Mouse (Mus musculus) liver, embryonic 13.5 days (tissue): ENCODE results near the gene Fam3a. TPM values are rescaled to one million over a fixed set of nuclear protein-coding genes. Genes with fewer than 3 reads are reported as not detected.
"Not testable (repeated sequence)": the region's sequence is repeated elsewhere in the genome, so short reads cannot be mapped to it uniquely, and the experiment has no call there.

Experiments
- ATAC-seq: fragments of 200-750 bp; cut with Nextera tagmentation; 2 replicates; pipeline ENCODE4 v1.8.0; 2017; ENCODE audit warnings: low read depth, mild to moderate bottlenecking, moderate number of reproducible peaks, moderate library complexity
- DNase-seq: peaks from one replicate; pipeline ENCODE4 v3.0.0; 2022
- H3K27ac ChIP-seq: fragments of 300-500 bp; sonication (generic); 2 replicates; pipeline ENCODE4 v1.5.1; 2015; ENCODE audit warnings: moderate library complexity, mild to moderate bottlenecking, inconsistent platforms
- H3K27me3 ChIP-seq: fragments of 300-500 bp; sonication (generic); 2 replicates; pipeline ENCODE4 v1.6.1; 2015; ENCODE audit warnings: mild to moderate bottlenecking, inconsistent platforms
- H3K36me3 ChIP-seq: fragments of 300-500 bp; sonication (generic); 2 replicates; pipeline ENCODE4 v1.6.1; 2015; ENCODE audit warnings: mild to moderate bottlenecking, inconsistent platforms
- H3K4me1 ChIP-seq: fragments of 300-500 bp; sonication (generic); replicated peaks from 2 replicates; pipeline ENCODE4 v1.6.1; 2015; ENCODE audit warnings: inconsistent platforms
- H3K4me2 ChIP-seq: fragments of 300-500 bp; sonication (generic); 2 replicates; pipeline ENCODE4 v1.6.1; 2015; ENCODE audit warnings: inconsistent platforms, mild to moderate bottlenecking, moderate library complexity
- H3K4me3 ChIP-seq: fragments of 300-500 bp; sonication (generic); replicated peaks from 2 replicates; pipeline ENCODE4 v1.5.1; 2015; ENCODE audit warnings: mild to moderate bottlenecking, inconsistent platforms
- H3K9ac ChIP-seq: fragments of 300-500 bp; sonication (generic); 2 replicates; pipeline ENCODE4 v1.6.1; 2015; ENCODE audit warnings: mild to moderate bottlenecking, inconsistent platforms
- H3K9me3 ChIP-seq: fragments of 300-500 bp; sonication (generic); replicated peaks from 2 replicates; pipeline ENCODE4 v1.6.1; 2016; ENCODE audit warnings: inconsistent platforms
- WGBS: fragments of 180-500 bp; shearing (Covaris S2); methylation state at CpG from one replicate; pipeline ENCODE4 v1.1.7; 2015; ENCODE audit not compliant: insufficient replicate concordance; 5-methylcytosine and 5-hydroxymethylcytosine counted together
- polyA plus RNA-seq: library from polyadenylated mRNA; unstranded; fragments of >200 nt; fragmentation: Nextera tagmentation; extraction: Ambion mirVana; gene quantifications from 2 replicates; pipeline ENCODE4 v1.2.1, GENCODE M21; 2015

Gene Fam3a
- polyA plus RNA-seq, 1 experiment from 2014 or later = 8.6 TPM

DNA sequence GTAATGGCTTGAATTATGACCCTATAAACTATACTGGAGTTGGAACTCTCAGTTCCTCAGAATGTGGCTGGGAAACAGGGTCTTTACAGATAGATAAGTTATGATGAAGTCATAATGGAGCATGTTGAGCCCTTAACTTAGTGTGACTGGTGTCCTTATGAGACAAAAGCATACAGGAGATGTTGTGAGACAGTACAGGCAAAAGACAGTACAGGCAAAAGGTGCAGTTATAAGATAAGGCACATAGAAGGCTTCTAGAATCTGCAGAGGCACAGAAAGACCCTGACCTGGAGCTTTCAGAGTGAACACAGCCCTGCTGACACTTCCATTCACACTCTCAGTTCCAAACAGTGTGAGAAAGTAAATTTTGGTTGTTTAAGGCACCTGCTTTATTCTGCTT lies 4.9 kb downstream of the Fam3a start:
- DNase-seq (no peak), ATAC-seq (peak; percentile 25)
- Histone ChIP-seq H3K4me1 (peaks cover 44% of the 10 kb centered on the region), H3K4me3 (no peak overlapping the region), H3K27me3 (no peaks in the 10 kb centered on the region), H3K9ac (no peak overlapping the region), H3K4me2 (no peak overlapping the region), H3K27ac (peak overlapping the region; percentile 59), H3K9me3 (no peaks in the 10 kb centered on the region), H3K36me3 (0 out of 2 replicates have a peak, but pooled peaks cover 4% of the 10 kb centered on the region)

DNA sequence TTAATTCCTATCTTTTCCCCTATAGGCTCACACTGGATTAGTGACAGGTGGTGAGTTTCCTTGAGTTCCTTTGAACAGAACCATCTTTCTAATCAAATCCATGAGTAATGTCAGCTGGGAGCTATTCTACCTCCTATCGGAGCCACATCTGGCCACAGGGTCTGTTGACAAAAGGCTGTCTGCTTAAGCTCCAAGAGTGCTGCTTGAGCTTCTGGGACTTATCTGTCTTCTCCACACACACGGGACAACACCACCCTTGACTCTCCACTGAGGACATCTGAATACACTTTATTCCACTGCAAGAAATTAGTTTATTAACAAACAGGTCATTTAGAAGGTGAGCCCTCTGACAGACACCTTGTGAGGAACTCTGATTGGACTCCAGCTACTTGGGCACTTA lies 8.6 kb downstream of the Fam3a start:
- Histone ChIP-seq H3K9ac (no peak overlapping the region), H3K4me2 (peak overlapping the region; percentile 3; the same call in 1 of the 2 replicates), H3K9me3 (no peaks in the 10 kb centered on the region), H3K4me3 (no peak overlapping the region), H3K27ac (no peak overlapping the region), H3K4me1 (peaks cover 40% of the 10 kb centered on the region), H3K36me3 (0 out of 2 replicates have a peak, but pooled peaks cover 4% of the 10 kb centered on the region), H3K27me3 (no peaks in the 10 kb centered on the region)
- DNase-seq = peak; percentile 49
- 26% methylated on average over 2 of the region's 2 CpGs for WGBS
- peak; percentile 88 for ATAC-seq

DNA sequence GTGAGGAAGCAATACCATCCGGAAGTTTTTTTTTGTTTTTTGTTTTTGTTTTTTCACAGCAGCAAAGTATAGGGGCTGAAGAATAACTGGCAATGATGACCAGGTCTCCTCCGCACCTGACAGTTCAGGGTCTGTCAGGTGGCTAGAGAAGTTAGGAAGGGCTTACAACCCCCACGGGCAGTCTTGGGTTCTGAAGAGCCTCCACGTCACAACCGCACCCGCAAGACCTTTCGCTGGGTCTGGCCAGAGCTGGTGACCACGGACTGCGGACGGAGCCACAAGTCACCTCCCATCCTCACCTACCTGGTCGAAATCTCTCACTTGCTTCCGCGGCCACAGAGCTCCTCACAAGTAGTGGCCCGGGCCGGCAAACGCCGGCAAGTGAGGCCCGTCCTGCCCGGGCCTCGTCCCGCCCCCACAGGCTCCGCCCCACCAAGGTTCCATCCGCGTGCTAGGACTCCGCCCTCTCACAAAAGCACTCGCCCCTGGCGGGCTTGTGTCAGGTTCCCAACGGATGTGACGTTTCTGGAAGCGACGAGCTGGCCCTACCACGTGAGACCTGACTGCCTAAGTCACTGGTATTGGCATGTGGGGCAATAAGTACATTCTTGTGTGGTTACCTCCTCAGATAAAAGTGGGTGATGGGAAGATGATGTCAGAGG lies 20.1 kb downstream of the Fam3a start, which contains the start of the genes Ubl4a and Slc10a3:
Gene Ubl4a, minus strand, starts transcription at position 331 of the 662 bp plus-strand sequence.
Gene Slc10a3, minus strand, starts transcription at position 462 of the 662 bp plus-strand sequence.
- 14% methylated on average over 32 of the region's 32 CpGs for WGBS

GRCm38 (mm10) chrX:74368209-74368909 lies 24.7 kb downstream of the Fam3a start:
- Histone ChIP-seq H3K27me3 (no peaks in the 10 kb centered on the region), H3K36me3 (peaks cover 12% of the 10 kb centered on the region; the same call in 1 of the 2 replicates), H3K4me2 (peak overlapping the region; percentile 74), H3K4me1 (peaks cover 40% of the 10 kb centered on the region), H3K4me3 (peak overlapping the region; percentile 75), H3K9me3 (no peaks in the 10 kb centered on the region), H3K27ac (peak overlapping the region; percentile 73), H3K9ac (peak overlapping the region; percentile 85)
- ATAC-seq = peak; percentile 75
- WGBS = 11% methylated on average over 49 of the region's 49 CpGs
- DNase-seq = peak; percentile 62

More for the DNA sequence above, 20.1 kb downstream of the Fam3a start, which contains the start of the genes Ubl4a and Slc10a3:
- H3K4me2 ChIP-seq = peak within 1 kb of the TSS; percentile 72
- peaks cover 26% of the 10 kb centered on the region for H3K4me1 ChIP-seq
- H3K9ac ChIP-seq = peak within 1 kb of the TSS; percentile 76
- no peaks in the 10 kb centered on the region for H3K27me3 ChIP-seq
- peak within 1 kb of the TSS; percentile 61 for H3K4me3 ChIP-seq
- 0 out of 2 replicates have a peak, but pooled peaks cover 4% of the 10 kb centered on the region for H3K36me3 ChIP-seq
- DNase-seq = peak; percentile 83
- ATAC-seq = peak; percentile 91
- H3K9me3 ChIP-seq = no peaks in the 10 kb centered on the region
- peak within 1 kb of the TSS; percentile 63; the same call in 1 of the 2 replicates for H3K27ac ChIP-seq

DNA sequence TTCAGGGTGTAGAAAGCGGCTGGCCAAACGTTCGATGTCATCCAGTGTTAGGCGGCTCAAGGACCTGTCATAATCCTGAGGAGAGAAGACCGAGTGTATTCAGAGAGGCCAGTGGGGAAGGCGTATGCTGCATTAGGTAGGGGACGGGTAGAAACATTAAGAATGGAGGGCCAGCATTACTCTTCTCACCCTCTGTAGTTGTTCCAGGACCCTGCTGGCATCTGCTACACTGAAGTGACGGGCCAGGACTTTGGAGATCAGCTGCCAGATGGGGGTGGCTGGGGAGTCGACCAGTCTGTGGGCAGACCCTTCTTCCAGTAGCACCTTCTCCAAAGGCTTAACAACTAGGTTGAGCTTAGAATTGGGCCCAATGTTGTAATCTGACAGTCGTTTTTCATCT lies 25.6 kb downstream of the Fam3a start:
- Histone ChIP-seq H3K4me2 (peak overlapping the region; percentile 74), H3K9me3 (no peaks in the 10 kb centered on the region), H3K9ac (peak overlapping the region; percentile 85), H3K4me3 (peak overlapping the region; percentile 75), H3K27me3 (no peaks in the 10 kb centered on the region), H3K27ac (peak overlapping the region; percentile 73), H3K36me3 (peaks cover 12% of the 10 kb centered on the region; the same call in 1 of the 2 replicates), H3K4me1 (peaks cover 35% of the 10 kb centered on the region)
- DNase-seq = no peak
- no peak for ATAC-seq
- WGBS = 53% methylated on average over 10 of the region's 10 CpGs

DNA sequence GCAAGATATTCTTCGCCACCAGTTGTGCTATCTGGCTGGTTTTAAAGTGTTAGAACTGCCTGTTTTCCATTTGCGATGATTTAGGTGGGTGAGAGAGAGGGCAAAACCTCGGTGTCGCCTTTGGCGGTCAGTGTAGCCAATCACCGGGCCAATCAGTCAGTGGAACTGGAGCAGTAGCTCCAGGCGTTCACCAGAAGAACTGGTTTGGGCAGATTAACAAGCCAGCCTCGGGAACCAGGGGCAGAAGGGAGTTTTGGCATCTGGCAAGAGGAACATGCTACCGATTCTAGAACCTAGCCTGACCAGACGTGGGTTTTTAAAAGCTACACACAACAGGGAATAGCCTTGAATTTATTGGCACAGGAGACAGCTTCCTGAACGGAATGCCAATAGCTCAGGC lies 33.9 kb downstream of the Fam3a start:
- Histone ChIP-seq H3K9ac (no peak overlapping the region), H3K4me2 (no peak overlapping the region), H3K27me3 (no peaks in the 10 kb centered on the region), H3K9me3 (no peaks in the 10 kb centered on the region), H3K27ac (no peak overlapping the region), H3K4me3 (no peak overlapping the region), H3K36me3 (no peaks in the 10 kb centered on the region), H3K4me1 (no peaks in the 10 kb centered on the region)
- ATAC-seq (no peak), DNase-seq (no peak)
- 52% methylated on average over 11 of the region's 11 CpGs for WGBS

- DNase-seq = not testable (repeated sequence)
These were observed 36.0 kb downstream of the Fam3a start for GRCm38 (mm10) chrX:74357069-74357468.

GRCm38 (mm10) chrX:74353467-74353770 lies 39.7 kb downstream of the Fam3a start, which contains the start of gene Lage3:
Gene Lage3 (minus strand): TSS chrX:74353618.
- Histone ChIP-seq H3K4me1 (no peaks in the 10 kb centered on the region; the same call in 1 of the 2 replicates), H3K27ac (0 out of 2 replicates have a peak within 1 kb of the TSS, but pooled peaks have one; percentile 39), H3K9me3 (no peaks in the 10 kb centered on the region), H3K27me3 (no peaks in the 10 kb centered on the region), H3K4me2 (peak within 1 kb of the TSS; percentile 72), H3K36me3 (no peaks in the 10 kb centered on the region), H3K9ac (peak within 1 kb of the TSS; percentile 72), H3K4me3 (peak within 1 kb of the TSS; percentile 62)
- 15% methylated on average over 11 of the region's 22 CpGs for WGBS
- DNase-seq (peak; percentile 67), ATAC-seq (peak; percentile 81)

More at GRCm38 (mm10) chrX:74357069-74357468, 36.0 kb downstream of the Fam3a start:
- H3K9me3 ChIP-seq, H3K4me2 ChIP-seq, H3K4me1 ChIP-seq, ATAC-seq, H3K27ac ChIP-seq, H3K27me3 ChIP-seq, H3K4me3 ChIP-seq, H3K9ac ChIP-seq, H3K36me3 ChIP-seq: not testable (repeated sequence)
- WGBS = 71% methylated on average over 3 of the region's 3 CpGs

GRCm38 (mm10) chrX:74352645-74353466 lies 40.2 kb downstream of the Fam3a start:
- Histone ChIP-seq H3K27me3 (no peaks in the 10 kb centered on the region), H3K27ac (0 out of 2 replicates have a peak overlapping the region, but pooled peaks have one; percentile 39), H3K4me1 (no peaks in the 10 kb centered on the region; the same call in 1 of the 2 replicates), H3K9me3 (no peaks in the 10 kb centered on the region), H3K9ac (peak overlapping the region; percentile 72), H3K4me3 (peak overlapping the region; percentile 62), H3K4me2 (peak overlapping the region; percentile 72), H3K36me3 (no peaks in the 10 kb centered on the region)
- DNase-seq = no peak
- peak; percentile 58 for ATAC-seq
- WGBS = 21% methylated on average over 13 of the region's 13 CpGs
